Mouse (Mus musculus) heart, adult 2 months (tissue): ENCODE measurements at regions not wholly inside any gene's neighbourhood (a gene's known extent, or its start where the extent isn't known, plus 50 kb on each side); places are given as distances from the start of the nearest gene placed in this dataset.

Source experiments
- CTCF ChIP-seq: fragments of 200-600 bp; IDR thresholded peaks from 2 replicates; pipeline ENCODE4 v1.8.1; 2022; ENCODE audit warnings: antibody characterized with exemption, mild to moderate bottlenecking, moderate library complexity
- POLR2A ChIP-seq: fragments of 200-500 bp; IDR thresholded peaks from 2 replicates; pipeline ENCODE4 v1.6.1; 2011; ENCODE audit warnings: mild to moderate bottlenecking, low read depth, low read length, control low read depth; ENCODE audit not compliant: insufficient read depth

GRCm38 (mm10) chr9:112992937-112993336, 715.1 kb downstream of the Pdcd6ip start:
- TF ChIP-seq POLR2A (no peak), CTCF (no peak)
